Mouse (Mus musculus): ENCODE results near the gene Ces2g.

DNA sequence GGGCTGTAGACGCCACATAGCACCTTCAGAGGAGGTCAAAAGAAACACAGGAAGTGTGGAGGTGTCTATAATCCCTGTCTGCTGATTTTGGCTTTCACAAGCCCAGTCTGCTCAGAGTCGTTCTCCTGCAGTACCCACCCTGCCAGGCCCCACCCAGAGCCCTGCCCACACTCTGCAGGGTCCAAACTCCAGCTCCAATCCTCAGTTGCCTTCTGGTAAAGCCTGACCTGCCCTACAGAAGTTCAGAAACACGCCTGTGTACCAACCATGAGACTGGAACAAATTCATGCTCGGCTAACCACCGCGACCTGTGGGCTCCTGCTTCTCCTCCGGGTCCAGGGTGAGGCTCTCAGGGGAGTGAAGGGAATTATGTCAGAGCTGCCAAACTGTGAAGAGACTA, 39.1 kb downstream of the Ces2g start, which contains the start of gene Ces2h:
- TF ChIP-seq CTCF (IDR thresholded peaks at IDR 0.05; ENCODE audit: low read depth, low read length) = no peak
- no peak for TF ChIP-seq POLR2A (IDR thresholded peaks at IDR 0.05; ENCODE audit: extremely low read depth, insufficient read depth, low read length)

Data from liver, adult 2 months (tissue).